Mouse (Mus musculus): ENCODE data around the gene Lmod3.
A peak's percentile ranks its signal among the peaks of the same experiment; 100 is the strongest.
"Not testable (repeated sequence)": the region's sequence is repeated elsewhere in the genome, so short reads cannot be mapped to it uniquely, and the experiment has no call there.

The Lmod3 gene

DNA sequence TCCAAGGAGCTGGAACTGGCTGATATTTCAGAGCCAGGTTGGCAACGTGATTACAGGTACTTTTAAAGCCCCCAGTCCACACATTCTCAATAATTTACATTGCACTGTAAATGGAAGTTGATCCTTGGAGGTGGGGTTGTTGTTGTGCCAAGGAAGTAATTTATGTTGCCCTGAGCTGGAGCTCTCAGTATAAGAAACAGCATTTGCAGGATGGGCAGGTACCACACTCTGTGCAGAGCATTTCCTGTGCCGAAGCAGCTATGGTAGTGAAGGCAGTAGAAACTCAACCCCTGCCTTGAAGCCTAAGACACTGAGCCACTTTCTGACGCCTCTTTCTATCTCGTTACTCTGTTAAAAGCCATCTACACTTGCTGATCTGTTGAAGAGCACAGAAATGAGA is 23.2 kb upstream of the Lmod3 start:
- no peak for DNase-seq

DNA sequence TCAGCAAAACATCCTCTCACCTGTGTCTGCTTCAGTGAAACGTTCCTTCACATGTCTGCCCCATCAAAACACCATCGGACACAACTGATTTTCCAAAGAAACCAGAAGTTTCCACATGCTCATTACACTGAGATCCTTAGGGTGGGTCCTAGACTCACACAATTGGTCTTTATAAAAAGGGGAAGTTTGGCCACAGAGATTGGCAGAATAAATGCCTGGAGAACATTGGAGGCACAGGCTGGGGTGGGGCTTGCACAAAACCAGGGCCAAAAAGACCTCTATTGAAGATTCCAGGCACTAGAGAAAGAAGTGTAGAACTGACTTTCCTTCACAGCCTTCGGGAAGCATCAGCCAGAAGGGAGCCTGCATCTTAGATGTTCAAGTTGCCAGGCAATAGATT is 21.2 kb upstream of the Lmod3 start:
- no peak for DNase-seq

DNA sequence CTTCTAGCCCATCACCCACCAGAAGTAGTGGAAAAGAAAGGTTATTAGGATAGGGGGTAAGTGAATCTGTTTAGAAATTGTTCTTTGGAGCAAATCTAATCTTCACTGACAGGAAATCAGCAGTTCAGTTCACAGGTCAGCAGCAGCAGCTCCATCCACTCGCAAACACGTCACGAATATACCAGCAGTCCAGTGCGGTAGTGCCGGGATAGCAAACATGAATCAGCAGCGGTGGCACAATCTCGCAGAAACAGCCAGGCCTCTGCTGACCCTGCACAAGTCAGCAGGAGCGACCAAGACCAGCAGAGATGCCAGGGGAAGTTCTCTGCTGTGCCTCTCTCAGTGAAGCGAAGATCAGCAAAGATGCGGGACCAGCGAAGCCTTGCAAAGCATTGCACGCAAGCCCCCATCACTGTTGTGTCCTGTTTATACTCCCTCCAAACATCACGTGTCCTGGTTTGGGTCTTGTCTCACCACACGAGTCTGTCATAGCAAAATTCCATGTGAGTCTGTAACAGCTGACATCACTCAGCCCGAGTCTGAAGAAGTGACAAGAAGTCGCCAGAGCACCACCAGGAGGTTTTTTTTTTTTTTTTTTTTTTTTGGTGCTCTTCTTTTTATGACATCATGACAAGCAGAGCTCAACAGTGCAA is 20.6 kb upstream of the Lmod3 start:
- no peak for DNase-seq

DNA sequence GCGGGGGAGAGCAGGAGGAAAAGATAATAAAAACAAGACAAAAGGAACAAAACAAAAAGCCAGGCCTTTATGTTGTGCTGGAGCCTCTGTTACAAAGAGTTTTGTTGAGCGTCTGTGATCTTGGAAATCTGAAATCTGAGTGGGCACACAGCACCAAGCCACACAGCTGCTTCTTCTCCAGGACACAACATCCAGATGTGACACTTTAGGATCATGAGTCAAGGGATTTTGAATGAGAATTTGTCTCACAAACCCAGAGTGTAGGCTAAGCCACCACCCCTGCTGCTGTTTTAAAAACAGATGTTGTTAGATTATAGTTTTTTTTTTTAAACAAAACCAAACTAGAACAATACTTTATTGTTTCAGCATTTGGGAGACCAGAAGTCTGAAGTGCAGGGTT is 19.8 kb upstream of the Lmod3 start:
- no peak for DNase-seq

DNA sequence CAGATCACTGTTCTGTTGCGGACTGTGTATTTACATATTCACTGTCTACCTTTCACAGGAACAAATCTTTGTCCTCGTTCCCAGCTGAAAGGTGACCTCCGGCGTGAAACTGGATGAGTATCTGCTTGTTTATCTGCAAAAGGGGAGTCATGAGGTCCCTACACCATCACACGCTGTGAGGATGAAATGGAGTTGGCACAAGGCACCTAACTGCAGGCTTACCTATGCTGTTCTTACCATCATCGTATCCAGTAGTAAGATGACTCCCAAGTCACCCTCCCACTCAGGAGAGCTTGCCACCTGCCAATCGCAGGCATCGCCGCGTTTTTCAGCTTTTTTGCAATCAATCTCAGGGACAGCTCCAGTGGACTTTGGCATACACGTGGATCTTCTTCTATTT is 17.0 kb upstream of the Lmod3 start:
- DNase-seq: no peak

DNA sequence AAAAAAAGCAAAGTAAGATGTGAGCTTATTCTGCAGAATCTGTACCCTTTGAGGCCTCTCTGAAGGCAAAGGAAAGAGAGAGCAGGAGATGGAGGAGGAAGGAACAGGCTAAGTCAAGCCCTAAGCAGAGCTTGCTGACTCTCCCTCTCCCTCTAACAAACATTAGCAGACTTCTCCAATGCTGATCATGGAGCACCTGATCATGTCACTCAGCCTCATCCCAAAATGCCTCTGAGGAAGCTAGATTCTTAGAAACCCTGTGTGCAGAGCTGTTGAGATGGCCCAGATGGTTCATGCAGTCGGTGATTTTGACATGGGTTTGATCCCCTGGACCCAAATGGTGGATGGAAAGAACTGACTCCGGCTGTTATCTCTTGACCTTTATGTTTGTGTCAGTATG is 14.6 kb upstream of the Lmod3 start:
- no peak for DNase-seq

DNA sequence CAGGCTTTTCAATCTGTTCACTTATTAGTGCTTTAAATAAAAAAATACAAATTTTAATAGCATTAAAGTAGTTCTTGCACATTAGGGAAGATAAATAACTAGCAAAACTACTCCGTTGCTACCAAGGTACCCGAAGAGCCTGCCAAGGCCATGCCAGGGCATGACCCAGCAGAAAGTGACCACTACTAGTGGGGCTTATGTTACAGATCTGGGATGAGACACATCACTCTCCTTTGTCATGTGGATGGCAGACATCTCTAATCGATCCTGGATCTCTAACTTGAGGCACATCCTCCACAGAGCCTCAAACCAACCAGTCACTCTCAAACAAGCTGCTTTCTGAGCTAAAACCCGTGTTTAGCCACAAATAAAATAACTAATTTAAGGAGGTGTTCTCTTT is 14.1 kb upstream of the Lmod3 start:
- DNase-seq: no peak

DNA sequence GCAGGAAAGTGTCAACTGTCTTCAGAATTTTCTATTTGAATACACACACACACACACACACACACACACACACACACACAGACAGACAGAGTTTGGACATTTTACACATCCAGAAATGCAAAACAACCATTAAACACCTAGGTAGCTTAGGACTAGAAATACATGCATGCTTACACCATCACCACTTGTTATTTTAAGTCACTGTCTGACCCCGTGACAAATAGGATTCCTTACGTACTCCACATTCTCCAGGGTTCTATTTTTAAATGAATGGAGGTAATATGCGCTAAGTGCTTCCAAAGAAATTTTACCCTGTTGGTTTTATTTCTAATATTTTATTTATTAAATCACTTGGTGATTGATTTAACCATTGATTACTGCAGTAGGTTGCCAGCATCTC is 13.1 kb upstream of the Lmod3 start:
- no peak for DNase-seq

DNA sequence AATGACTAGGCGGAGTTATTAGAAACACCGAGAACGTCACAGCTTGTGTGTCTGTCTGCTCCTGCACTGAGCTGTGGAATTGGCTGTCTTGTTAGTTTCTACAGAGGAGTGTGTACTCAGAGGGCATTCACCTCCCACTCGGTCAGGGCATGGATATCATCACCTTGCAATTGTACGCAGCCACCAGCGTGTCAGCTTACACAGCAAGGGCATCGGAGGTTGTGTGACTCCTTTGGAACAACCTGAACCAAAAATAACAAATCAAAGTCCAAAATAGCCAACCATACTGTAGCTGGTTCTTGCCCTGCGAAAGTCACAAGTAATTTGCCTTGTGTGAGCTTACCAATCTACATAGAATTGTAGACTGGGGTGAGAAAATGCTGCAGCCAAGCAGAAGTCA is 12.7 kb upstream of the Lmod3 start:
- DNase-seq: no peak

DNA sequence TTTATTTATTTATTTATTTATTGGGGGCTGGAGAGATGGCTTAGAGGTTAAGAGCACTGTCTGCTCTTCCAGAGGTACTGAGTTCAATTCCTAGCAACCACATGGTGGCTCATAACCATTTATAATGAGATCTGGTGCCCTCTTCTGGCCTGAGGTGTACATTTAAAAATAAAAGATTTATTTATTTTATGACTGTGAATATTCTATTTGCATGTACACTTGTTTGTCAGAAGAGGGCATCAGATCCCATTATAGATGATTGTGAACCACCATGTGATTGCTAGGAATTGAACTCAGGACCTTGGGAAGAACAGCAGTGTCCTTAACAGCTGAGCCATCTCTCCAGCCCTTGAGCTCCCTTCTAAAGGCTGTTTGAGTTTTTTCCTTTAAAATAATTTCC is 11.2 kb upstream of the Lmod3 start:
- DNase-seq: not testable (repeated sequence)

DNA sequence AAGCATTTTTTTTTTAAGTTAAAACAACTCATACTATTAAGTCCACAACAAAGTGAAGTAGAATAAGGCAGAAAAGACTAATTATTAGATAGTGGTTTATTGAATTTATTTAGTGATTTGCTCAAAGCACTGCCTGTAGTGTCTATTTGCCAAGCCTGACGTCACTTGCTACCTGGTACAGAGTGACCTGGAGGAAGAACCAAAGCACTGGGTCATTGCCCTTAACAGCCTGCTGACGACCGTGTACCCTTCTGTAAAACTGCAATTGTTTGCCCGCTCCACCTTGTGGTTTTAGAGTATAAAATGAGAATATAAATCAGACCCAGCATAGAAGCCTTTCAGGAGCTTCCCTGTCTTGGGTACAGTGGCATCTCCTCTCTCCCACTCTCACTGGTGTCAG is 9.7 kb upstream of the Lmod3 start:
- no peak for DNase-seq

DNA sequence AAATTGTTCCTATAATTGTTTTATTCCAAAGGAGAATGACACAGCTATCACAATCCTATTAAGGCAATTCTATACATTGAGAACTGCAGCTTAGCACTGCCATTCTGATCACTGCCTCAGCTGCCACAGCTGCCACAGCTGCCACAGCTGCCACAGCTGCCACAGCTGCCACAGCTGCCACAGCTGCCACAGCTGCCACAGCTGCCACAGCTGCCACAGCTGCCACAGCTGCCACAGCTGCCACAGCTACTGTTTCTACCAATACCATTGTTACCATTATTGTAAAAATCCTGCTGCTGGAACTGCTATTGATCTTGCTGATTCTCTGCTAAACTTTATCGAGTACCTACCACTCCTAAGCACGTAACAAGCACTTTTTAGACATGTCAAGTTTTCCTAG is 7.4 kb upstream of the Lmod3 start:
- DNase-seq: not testable (repeated sequence)

DNA sequence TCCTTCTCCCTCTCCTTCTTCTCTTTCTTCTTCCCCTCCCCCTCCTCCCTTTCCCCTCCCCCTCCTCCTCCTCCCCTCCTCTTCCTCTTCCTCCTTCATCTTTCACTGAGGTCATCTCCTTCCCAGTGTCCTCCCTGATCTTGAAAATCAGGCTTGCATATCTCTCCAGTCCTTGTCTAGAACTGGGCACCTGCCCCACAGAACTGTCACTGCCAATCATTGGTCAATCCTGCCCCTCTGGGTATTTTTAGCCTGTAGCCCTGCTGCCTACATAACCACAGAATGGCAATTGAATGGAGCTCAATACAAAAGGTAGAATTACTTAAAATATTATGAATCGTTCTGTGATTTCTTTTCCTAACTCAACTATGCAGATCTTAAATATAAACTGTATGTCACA is 5.9 kb upstream of the Lmod3 start:
- no peak for DNase-seq

DNA sequence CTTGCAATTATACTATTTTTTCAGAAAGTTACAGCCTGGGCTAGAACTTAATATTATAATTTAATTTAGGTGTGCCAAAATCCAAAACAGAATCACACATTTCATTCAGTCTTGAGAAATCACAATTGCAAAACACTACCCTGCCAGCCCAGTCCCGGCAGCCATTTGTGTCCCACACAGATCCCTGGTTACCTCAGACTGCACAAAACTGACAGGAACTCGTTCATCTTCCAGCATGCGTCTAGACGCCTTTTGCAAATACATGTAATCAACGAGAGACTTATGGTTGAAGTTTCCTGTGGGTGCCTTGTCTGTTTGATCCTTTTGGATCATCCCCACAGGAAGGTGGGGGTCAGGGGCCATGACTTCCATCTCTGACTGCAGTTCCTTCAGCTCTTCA is 473 bp downstream of the Lmod3 start:
- no peak for DNase-seq

DNA sequence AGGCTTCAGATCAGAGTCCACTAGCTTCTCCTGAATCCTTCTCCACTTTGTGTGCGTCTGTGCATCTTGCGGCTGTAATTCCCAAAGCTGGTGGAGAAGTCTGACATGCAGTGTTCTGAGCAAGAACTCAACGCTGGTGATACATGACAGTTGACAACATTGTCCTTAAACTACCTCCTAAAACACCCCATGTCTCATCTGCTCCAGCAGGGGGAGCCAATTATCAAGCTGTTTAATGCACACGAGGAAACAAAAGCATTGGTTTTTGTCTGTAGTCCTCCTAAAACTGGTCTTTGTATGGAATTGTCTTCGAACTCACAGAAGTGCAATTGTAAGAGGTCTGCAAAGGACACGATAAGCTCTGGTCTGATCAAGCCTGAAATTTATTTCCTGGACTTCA is 1.6 kb downstream of the Lmod3 start:
- peak; percentile 20 for DNase-seq

DNA sequence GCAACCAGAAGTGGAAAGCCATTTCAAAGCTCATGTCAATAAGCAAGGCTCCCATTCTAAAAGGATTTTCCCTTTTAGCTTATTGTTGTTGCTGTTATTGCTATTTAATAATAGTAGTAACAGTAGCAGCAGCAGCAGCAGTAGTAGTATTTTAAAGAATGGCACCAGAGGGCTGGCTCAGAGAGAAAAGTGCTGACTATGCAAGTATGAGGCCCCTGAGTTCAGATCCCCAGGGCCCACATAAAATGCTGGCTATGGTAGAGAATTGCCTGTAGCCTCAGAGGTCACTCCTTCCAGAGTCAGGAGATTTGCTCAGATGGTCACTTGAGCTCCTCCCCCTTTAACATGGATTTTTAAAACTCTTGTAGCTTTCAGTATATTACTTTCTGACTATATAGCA is 7.4 kb downstream of the Lmod3 start:
- no peak for DNase-seq

DNA sequence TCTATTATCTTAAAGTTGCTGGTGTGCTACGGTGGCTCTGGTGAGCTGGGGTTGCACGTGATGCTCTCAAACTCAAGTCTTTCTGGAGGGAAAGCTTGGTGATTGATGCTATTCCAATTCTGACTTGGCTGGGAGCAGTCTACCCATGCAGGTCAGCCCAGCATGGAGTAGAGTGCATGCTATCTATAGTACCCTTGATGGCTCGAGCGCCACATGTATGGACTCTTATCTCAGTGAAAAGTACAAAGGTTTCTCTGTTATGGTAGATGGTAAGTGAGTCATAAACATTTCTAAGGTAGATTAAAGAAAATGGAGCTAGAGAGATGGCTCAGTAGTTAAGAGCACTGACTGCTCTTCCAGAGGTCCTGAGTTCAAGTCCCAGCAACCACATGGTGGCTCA is 10.0 kb downstream of the Lmod3 start:
- no peak for DNase-seq

DNA sequence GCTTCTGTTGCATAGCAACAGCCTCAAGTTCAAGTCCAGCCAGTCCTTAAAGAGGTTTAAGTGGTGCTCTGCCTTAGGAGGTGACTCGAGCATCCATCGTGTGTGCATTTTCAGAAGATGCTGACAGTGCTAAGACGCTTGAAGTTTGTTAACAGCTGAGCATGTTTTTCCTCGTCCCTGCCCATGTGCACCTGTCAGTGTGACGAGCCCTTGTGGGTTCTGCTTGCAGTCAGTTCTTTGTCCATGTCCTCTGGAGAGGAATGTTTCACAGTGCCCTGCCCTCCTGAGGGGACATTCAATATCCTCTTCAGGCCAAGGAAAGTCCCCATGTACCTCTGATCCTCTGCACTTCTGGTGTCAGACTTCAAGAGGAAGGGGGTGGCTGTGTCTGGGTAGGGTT is 12.5 kb downstream of the Lmod3 start:
- no peak for DNase-seq

DNA sequence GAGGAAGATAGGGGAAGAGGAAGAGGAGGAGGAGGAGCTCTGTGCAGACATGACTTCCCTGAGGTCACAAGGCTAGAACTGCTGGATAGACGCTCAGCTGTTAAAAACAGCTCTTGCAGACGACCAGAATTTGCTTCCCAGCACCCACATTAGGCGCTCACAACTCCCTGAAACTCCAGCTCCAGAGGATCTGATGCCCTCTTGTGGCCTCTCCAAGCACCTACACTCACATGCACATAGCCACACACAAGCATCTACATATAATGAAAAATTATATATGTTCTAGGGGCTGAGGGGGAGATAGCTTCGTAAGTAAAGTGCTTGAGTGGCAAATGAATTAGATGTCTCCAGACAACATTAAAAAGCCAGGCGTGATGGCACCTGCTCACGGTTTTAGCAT is 13.2 kb downstream of the Lmod3 start:
- DNase-seq: no peak

DNA sequence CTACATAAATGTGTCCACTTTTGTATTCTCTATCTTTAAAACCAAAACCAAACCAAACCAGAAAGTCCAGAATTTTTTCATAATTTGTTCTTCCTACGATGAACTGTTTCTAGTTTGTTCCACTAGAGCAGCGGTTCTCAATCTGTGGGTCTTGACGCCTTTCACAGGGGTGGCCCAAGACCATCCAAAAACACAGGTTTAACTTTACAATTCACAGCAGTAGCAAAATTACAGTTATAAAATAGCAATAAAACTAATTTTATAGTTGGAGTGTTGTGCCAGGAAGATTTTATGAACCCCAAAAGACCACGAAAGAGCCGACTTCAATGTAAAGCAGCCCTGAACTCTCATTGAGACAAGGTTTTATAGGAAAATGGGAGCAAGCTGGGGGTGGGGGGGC is 16.5 kb downstream of the Lmod3 start:
- DNase-seq: no peak

DNA sequence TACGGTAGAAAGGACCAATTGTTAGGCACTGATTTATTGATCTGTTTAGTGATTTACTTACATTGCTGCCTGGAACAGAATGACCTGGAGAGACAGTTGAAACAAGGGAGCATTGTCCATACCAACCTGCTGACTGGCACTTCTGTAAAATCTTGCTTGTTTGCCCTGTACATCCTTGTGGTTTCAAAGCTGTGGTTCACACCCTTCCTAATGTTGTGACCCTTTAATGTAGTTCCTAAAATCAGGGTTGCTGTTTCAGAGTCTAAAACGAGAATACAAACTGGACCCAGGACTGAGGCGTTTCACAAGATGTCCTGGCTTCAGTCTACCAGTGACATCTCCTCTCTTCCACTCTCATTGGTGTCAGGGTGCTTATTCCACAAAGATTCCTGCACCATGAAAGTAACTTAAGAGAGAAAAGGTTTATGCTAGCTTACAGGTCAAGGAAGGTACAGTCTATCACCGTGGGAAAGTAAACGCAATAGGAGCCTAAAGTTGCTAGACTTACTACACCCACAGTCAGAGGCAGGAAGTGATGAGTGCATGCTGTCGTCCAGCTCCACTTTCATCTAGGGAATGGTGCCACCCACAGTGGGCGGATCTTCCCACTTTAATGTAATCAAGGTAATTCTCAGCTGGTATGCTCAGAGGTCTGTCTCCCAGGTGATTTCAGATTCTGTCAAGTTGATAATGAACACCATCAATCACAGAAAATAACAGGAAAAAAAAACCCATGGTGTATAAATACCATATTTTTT is 17.5 kb downstream of the Lmod3 start:
- DNase-seq: no peak

DNA sequence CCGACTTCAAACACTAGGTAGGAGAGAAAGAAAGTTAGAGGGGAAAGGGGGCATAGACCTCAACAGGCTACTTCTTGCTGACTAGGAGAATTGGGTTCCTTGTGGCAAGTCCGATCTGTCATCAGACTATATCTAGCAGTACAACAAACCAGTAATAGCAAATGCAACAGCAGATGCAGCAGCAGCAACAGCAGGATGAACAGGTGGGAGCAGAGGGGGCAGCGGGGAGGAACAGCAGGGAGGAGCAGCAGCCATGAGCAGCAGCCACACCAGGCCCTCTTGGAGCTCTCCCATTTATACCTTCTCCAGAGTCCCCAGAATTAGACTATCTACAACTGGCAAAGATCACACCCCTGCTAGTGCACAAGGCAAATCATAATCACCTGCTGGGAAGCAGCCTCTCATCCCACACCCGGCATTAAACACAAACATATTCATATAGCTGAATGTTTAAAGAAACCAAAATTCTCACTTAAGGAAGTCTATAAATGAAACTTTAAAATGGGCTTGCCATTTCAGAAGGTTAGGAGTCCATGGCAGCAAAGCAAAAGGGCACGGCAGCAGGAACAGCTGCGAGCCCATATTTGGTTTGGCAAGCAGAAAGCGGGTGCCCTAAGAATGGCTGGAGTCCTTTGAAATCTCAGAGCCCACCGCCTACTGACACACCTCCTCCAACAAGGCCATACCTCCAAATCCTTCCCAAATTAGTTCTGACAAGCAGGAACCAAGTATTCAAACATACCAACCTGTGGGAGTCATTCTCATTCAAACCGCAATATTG is 25.3 kb downstream of the Lmod3 start:
- DNase-seq: no peak

DNA sequence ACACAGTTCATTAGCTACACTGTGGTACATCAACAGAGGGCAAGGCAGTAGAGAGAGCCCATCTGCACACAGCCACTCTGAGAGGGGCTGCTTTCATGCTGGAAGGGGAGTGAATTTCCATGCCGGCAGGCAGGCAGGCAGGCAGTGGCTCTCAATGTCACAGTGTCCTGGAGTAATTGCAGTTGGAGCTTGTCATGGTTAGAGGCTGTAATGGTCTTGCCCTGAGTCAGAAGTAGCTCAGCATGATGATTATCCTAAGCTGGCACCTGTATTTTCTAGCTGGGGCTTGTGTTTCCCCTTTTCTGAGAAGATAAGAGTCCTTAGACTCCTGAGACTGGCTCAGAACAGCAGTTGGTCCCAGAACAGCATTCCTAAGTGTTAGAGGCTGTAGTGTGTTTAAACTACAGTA is 26.5 kb downstream of the Lmod3 start:
- no peak for DNase-seq

DNA sequence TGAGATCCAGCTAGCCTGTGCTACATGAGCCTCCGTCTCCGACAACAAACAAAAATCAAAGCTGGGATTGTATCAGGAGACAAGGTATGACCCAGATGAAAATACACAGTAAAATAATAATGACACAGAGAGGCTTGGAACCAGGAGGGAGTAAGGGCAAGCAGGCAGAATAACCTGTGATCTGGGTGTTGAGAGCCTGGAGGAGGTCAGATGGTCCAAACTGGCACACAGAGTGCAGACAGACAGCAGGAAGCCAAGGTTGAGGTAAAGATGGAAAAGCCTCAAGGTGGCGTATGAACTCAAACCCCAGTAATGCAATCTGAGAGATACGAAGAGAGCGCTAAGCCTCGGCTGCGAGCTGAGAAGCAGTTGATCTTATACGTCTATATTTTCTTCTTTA is 28.1 kb downstream of the Lmod3 start:
- no peak for DNase-seq
